Mouse (Mus musculus) bone marrow, adult 2 months (tissue): Measurements from ENCODE around the gene Cldn24.

Experiments used
- CTCF ChIP-seq: fragments of 200-500 bp; IDR thresholded peaks from 2 replicates; pipeline ENCODE4 v1.5.1; 2011; ENCODE audit warnings: low read length, control low read depth; ENCODE audit not compliant: control insufficient read depth, insufficient read depth
- POLR2A ChIP-seq: fragments of 200-500 bp; IDR thresholded peaks from 2 replicates; pipeline ENCODE4 v1.6.1; 2011; ENCODE audit warnings: low read depth, mild to moderate bottlenecking, control low read depth, low read length, borderline replicate concordance; ENCODE audit not compliant: control insufficient read depth

- TF ChIP-seq CTCF, result no peak
- no peak for TF ChIP-seq POLR2A
These were observed 30.0 kb upstream of the Cldn24 start for GRCm38 (mm10) chr8:47791986-47792385.
